Mouse (Mus musculus) splenic B cell, adult 2 months (primary cell): Measurements from ENCODE around the gene Mtor.

Experiments
- DNase-seq: peaks from one replicate; pipeline ENCODE4 v3.0.0-alpha.2; 2011; ENCODE audit warnings: low read depth, low spot score
- H3K27me3 ChIP-seq: 2 replicates; pipeline ENCODE4 v1.6.1; 2012; ENCODE audit warnings: mild to moderate bottlenecking, low read length, moderate library complexity, mixed read lengths; ENCODE audit not compliant: control insufficient read depth, poor library complexity, insufficient read depth, severe bottlenecking
- H3K36me3 ChIP-seq: 2 replicates; pipeline ENCODE4 v1.6.1; 2012; ENCODE audit warnings: mild to moderate bottlenecking, low read length, moderate library complexity, mixed read lengths; ENCODE audit not compliant: control insufficient read depth, poor library complexity, insufficient read depth, severe bottlenecking

Gene Mtor

DNA sequence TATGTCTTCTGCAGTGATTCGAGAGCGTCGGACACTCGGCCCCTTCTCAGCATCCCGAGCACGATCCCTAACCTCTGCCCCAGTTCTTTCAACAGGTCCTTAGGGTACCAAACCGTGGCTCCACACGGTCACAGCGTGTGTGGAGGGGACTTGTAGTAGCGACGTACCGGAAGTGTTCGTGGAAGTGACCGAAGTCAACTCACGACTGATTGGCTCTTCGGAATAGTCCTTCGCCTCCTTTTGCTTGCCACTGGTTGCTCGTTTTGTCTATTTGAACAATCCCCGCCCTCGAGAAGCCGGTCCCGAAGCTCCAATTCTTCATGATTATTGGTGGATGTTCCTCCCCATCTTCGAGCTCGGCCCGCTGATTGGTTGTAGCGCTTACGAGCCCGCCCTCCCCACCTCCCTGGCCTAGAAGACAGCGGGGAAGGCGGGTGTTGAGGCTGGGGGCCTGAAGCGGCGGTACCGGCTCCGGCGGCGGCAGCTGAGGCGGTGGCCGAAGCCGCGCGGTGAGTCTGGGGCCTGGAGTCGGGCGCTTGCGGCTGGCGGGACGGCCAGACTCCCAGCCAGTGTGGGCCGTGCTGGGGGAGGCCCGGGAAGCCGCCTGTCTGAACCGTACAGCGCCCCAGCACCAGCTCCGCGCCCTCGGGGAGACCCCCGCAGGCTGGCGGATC, at the start of gene Mtor:
TSS of gene Mtor (plus strand) at position 433 of the 674 bp plus-strand sequence.
- DNase-seq: peak; percentile 98
- Histone ChIP-seq H3K36me3 (no peaks in the 10 kb centered on the region), H3K27me3 (no peaks in the 10 kb centered on the region)

DNA sequence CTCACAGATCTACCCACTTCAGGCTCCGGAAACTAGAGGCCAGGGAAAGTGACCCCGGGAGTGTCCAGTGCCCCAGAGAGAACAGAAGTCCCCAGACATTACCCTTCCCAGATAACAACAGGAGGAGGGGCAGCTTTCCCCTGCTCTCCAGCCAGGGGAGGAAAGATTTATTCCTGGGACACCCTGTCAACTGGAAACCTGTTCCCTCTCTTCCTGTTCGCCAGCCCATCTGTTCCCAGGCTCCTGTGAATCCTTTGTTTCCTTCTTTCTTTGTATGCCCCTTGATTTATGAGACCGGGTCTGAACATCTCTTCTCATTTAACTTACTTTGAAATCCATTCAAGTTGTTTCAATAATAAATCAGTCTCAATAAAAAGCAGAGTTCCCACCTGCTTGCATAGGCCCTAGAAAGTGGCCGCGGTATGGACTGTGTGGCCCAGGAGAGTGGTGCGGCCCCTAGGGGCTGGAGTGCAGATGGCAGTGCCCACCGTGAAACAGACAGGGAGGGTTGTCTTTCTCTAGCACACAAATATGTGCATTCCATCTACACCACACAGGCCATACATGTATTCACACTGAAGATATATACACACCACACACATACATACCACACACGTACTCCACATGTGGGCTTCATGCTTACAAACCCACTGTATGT, 48.8 kb upstream of the Mtor start:
- DNase-seq: no peak
- Histone ChIP-seq H3K27me3 (no peaks in the 10 kb centered on the region), H3K36me3 (no peaks in the 10 kb centered on the region)

DNA sequence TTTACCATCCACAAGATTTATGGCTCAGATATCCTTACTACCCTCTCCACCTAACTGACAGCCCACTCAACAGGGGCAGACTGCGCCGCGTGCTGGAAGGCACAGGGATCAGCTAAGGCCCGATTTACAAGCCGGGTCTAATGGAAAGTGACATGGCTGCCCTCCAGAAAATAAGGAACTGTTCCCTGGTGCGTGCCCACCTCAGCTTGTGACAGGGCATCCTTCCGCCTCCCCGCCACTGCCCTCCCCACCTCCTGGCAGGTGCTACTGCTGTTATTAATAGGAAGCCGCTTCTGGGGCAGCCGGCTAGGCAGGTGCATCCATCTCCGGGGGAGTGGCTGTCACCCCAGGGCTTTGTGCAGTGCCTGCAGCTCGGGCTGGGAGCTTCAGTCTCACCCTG, 45.0 kb upstream of the Mtor start:
- Histone ChIP-seq H3K27me3 (0 out of 2 replicates have a peak, but pooled peaks cover 2% of the 10 kb centered on the region), H3K36me3 (no peaks in the 10 kb centered on the region)
- DNase-seq: no peak

DNA sequence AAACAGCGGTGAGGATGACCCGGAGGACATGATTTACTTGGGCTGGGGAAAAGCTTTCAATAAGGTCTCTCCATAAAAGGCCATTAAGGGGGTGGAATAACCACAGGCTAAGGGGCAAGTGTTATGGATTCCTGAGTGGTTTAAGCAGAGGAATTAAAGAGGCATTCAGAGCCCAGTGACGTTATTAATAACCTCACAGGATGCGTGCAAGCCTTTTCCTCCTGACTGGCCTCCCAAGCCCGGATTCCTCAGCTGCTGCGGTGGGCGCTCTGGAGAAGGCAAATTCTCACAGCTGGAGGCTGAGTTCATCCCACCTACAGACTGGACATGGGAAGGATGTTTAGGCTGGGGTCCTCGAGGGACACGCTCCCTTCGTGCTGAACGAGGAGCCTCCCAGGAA, 43.7 kb upstream of the Mtor start:
- no peak for DNase-seq
- Histone ChIP-seq H3K27me3 (0 out of 2 replicates have a peak, but pooled peaks cover 2% of the 10 kb centered on the region), H3K36me3 (no peaks in the 10 kb centered on the region)

DNA sequence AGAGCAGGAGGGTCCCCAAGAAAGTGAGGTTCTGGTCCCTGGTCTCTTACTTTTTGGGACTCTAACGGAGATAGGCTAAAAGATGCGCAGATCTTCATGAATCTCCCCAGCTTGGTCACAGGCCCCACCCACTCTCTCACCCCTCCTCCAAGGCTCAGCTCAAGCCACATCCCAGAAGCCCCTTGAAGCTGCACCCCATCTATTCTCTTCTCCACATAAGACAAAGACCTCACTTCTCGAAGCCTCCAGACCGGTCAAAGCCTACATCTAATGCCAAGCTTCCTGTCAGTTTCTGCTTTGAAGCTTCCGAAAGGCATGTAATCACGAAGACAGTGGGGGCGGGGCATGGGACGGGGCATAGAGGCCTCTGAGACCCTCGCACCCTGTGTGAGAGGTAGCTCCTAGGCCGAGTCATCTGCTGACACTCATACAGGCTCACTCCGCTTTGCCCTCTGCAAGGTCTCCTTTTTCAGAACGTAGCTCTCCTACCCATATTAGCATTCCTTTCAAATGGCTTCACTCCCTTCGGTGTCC, 43.1 kb upstream of the Mtor start:
- DNase-seq: no peak
- Histone ChIP-seq H3K36me3 (no peaks in the 10 kb centered on the region), H3K27me3 (0 out of 2 replicates have a peak, but pooled peaks cover 2% of the 10 kb centered on the region)

DNA sequence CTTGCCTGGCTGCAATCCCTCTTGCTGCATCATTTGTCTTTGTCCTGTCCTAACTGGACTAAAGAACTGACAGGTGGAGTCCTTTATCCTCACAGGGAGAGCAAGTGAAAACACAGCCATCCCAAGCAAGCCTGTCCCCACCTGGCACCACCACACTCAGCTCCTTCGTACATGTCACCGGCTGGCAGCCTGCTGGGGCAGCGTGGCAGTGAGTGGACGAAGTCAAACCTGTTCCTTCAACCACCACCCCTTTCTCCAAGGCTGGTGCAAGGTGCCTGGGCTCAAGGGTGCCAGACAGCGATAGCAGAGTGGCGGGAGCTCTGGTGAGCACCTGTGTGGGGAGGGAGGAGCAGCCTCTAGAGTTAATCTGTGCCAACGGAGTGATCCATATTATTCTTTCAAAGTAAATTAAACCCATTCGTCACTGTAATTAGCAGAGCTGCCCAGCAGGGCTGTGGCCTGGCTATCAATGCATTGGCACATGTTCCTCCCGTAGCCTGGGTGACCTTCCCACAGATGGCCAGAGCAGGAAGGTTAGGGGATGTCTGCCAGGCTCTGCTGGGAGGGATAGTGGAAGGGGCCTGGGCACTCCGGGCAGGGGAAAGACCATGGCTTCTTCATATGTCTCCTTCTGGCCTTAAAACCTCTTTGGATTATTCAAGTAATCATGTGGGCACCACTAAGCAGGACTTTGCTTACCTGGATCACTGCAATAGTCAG, 40.0 kb upstream of the Mtor start:
- Histone ChIP-seq H3K36me3 (no peaks in the 10 kb centered on the region), H3K27me3 (0 out of 2 replicates have a peak, but pooled peaks cover 2% of the 10 kb centered on the region)
- DNase-seq: no peak

DNA sequence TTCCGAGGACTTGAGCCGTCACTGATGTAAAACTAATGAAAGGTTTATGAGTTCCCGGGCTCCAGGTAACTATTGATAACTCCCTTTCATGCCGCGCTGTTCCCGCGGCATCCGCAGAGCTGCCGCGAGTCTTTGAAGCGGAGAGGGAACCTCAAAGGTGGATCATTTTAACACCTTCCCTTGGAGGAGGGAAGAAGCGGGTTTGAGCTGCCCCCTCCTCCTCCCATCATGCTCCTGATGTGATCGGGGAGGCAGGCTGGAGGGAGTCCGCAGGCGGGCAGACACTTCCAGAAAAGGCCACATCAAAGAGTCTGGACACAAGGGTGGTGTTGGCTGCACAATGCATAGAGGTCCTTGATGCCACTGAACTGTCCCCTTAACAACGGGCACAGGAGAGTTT, 32.8 kb upstream of the Mtor start:
- DNase-seq: no peak
- Histone ChIP-seq H3K27me3 (no peaks in the 10 kb centered on the region), H3K36me3 (no peaks in the 10 kb centered on the region)

DNA sequence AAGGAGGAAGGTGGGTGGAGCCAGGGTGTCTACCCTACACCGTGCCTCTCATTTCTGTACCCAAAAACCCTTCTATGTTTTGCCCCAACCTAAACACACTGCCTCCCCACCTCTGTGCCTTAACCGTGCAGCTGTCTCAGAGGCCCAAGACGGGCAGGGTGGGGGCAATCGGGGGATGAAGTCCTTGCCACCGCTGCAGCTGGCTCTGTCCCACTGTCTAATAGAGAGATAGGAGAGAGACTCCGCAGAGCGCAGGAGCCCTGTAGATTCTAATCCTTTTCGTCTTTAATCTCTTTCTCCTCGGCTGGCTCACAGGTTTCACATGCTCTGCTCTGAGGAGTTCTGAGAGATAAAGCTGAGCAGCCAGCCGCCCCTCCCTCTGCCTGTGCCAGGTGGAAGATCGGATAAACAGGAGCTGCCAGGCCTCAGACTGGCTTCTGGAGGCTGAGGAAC, 31.3 kb upstream of the Mtor start:
- Histone ChIP-seq H3K27me3 (no peaks in the 10 kb centered on the region), H3K36me3 (no peaks in the 10 kb centered on the region)
- DNase-seq: no peak

DNA sequence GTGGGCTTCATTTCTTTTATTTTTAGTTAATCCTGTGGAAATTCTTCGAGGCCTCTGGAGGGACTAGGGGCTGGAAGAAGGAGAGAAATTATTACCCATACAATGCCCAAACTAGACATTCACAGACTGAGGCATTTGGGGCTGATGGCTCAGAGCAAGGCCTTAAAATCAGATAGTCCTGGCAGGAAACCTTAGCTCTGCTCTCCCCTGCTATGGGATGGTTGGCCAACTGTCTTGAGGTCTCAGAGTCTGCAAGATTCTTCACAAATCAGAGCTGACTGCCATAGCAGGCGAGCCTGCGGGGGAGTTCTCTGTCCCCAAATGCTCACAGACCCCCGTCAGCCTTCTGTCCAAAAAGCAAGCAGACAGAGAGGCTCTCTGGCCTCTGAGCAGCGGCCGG, 30.9 kb upstream of the Mtor start:
- H3K27me3 ChIP-seq: no peaks in the 10 kb centered on the region
- no peak for DNase-seq
- H3K36me3 ChIP-seq: no peaks in the 10 kb centered on the region

DNA sequence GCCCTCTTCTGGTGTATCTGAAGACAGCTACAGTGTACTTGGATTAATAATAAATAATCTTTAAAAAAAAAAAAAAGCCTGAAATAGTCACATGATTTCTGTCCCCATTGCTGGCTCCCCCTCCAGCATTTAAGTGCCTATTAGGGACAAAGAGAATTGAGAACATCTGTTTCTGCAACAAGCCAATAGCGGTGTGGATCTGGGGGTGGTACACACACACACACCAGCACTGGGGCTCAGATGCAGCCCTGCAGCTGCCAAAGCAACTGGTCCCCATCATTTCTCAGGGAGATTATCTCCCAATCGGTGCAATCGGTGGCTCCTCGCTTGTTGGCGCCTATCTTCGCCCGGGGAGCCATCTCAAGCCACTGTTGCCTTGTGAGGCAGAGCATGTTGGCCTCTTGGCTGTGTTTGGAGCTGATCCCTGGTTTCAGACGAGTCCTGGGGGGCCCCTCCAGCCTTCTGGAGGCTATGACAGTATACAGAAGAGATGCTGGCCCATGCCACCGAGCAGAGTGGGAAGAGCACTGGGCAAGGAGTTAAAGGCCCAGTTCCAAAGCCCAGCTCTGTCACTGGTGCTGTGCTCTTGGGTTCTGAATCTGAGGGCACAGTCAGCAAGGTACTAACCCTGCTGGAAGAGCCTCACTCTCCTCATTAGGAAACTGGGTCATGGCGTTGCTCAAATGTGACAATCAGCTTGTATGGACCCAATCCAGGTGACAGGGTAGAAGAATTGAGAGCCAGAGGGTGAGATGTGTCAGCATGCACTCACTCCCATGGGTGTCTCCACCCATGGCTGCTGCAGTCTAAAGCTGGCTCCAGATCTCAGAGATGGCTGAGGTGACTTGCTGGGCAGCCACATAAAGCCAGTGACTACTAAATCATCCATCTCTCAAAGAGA, 21.2 kb upstream of the Mtor start:
- DNase-seq: no peak
- H3K27me3 ChIP-seq: no peaks in the 10 kb centered on the region
- no peaks in the 10 kb centered on the region for H3K36me3 ChIP-seq

DNA sequence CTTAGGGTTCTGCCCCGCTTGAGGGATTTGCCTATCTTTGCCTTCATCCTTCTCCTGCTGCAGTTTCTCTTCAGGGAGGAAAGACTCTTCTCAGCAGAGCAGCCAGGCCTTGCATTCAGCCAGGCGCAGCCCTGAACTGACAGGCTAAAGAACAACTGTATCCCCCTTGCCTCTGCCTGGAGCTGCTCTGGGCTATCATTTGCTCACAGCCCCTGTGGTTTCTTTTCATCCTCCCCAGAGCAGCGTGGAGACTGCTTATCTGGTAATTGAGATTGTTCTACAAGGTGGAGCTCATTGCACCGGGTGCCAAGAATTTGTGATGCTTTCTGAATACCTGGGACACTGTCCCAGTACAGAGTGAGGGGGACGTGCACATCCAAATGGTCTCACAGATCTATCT, 19.9 kb upstream of the Mtor start:
- DNase-seq: no peak
- Histone ChIP-seq H3K27me3 (no peaks in the 10 kb centered on the region), H3K36me3 (no peaks in the 10 kb centered on the region; the same call in 1 of the 2 replicates)

DNA sequence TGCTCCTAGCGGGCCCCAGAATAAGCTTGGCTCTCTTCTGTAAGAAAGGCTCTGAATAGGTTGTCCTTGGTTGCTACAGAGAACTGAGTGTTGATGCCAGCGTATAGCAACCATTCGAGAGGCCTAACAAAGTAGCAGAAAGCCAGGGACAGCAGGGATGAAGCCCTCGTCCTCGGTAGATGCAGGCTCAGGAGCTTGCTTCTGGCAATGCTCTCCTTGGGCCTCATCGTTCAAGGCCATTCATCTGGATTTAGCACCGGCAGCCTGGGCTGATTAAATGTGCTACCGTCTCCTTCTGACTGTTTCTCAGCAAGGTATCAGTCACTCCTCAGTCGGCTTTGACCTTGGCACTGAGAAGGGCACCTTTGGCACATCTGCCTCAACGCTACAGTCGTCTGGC, 19.3 kb upstream of the Mtor start:
- Histone ChIP-seq H3K27me3 (no peaks in the 10 kb centered on the region), H3K36me3 (peaks cover 1% of the 10 kb centered on the region; the same call in 1 of the 2 replicates)
- no peak for DNase-seq

DNA sequence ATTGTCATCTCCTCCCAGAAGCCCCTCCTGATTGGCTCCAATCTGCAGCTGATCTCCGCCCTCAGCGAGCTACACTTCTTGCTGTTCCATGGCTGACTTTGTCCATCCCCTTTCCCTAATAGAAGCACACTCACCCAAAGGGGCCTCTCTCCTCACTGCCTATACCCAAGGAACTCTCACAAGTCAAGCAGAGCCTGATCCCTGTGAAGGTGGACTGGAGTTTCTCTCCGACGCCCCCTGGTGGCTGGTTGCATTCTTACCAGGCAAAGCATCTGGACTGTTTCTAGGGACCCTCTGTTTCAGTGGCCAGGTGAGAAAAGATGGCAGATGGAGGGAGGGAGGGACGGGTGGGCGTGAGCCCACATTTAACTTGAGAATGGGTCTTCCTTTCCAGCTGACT, 18.7 kb upstream of the Mtor start:
- H3K27me3 ChIP-seq: no peaks in the 10 kb centered on the region
- DNase-seq: peak; percentile 75
- H3K36me3 ChIP-seq: peaks cover 1% of the 10 kb centered on the region; the same call in 1 of the 2 replicates

DNA sequence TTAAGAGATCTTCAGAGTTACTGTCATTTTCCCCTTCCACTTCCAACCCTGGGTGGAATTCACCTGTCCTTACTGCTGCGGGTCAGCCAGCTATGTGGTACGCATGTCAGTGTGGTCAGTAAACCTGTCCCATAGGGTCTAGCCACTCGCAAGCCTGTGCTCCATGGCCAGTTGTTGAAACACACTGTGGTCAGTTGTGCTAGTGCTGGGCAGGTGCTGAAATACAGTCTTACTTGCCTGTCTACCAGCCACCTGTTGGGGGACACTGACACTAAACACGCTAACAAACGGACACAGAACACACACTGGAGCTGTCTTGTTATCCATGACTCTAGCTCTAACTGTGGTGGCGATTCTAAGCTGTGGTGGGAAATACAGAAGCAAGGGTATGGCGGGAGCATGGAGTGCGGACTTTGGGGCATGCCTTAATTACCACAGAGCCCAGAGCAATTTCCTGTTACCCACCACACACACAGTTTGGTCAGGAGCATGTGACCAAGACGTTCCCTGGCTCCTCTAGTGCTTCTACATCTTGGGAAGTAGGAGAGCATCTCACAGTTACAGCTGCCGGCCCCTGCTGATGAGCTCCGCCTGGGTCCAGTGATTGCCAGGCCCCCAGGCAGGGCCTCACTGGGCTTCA, 17.4 kb upstream of the Mtor start:
- H3K36me3 ChIP-seq: peaks cover 1% of the 10 kb centered on the region; the same call in 1 of the 2 replicates
- H3K27me3 ChIP-seq: no peaks in the 10 kb centered on the region
- no peak for DNase-seq
